Mouse (Mus musculus): ENCODE data around the gene Cgas. TPM values are rescaled to one million over a fixed set of nuclear protein-coding genes. Genes with fewer than 3 reads are reported as not detected.
"Not testable (repeated sequence)": the region's sequence is repeated elsewhere in the genome, so short reads cannot be mapped to it uniquely, and the experiment has no call there.

Gene Cgas
- polyA plus RNA-seq, 1 experiment from 2014 or later: 0.55 TPM

- 46% methylated on average over 1 of the region's 1 CpGs for WGBS
- not testable (repeated sequence) for H3K27ac ChIP-seq (replicated peaks); DNase-seq (ENCODE audit: low spot score); H3K9me3 ChIP-seq; H3K27me3 ChIP-seq (replicated peaks; ENCODE audit: low read depth, poor library complexity, severe bottlenecking)
- Histone ChIP-seq H3K4me1 (peaks cover 17% of the 10 kb centered on the region), H3K36me3 (replicated peaks) (peaks cover 67% of the 10 kb centered on the region), H3K4me3 (peak overlapping the region; percentile 26; the same call in 1 of the 2 replicates)
Measured at GRCm38 (mm10) chr9:78478009-78478605, 35.1 kb upstream of the Cgas start.

- Histone ChIP-seq H3K4me3 (no peak overlapping the region), H3K27ac (replicated peaks) (no peak overlapping the region; the same call in 1 of the 2 replicates), H3K9me3 (no peaks in the 10 kb centered on the region), H3K27me3 (replicated peaks; ENCODE audit: low read depth, poor library complexity, severe bottlenecking) (no peaks in the 10 kb centered on the region), H3K4me1 (peaks cover 11% of the 10 kb centered on the region), H3K36me3 (replicated peaks) (peaks cover 76% of the 10 kb centered on the region)
- peak; percentile 28 for DNase-seq (ENCODE audit: low spot score)
- 2% methylated on average over 5 of the region's 5 CpGs for WGBS
Measured at GRCm38 (mm10) chr9:78477021-78477551, 34.0 kb upstream of the Cgas start.

GRCm38 (mm10) chr9:78476531-78477020 lies 33.5 kb upstream of the Cgas start:
- peak; percentile 47 for DNase-seq (ENCODE audit: low spot score)
- Histone ChIP-seq H3K27me3 (replicated peaks; ENCODE audit: low read depth, poor library complexity, severe bottlenecking) (no peaks in the 10 kb centered on the region), H3K9me3 (no peaks in the 10 kb centered on the region), H3K4me3 (no peak overlapping the region), H3K36me3 (replicated peaks) (peaks cover 81% of the 10 kb centered on the region), H3K4me1 (peaks cover 11% of the 10 kb centered on the region), H3K27ac (replicated peaks) (no peak overlapping the region; the same call in 1 of the 2 replicates)
- 4% methylated on average over 1 of the region's 1 CpGs for WGBS

GRCm38 (mm10) chr9:78475873-78476272 lies 32.8 kb upstream of the Cgas start:
- Histone ChIP-seq H3K36me3 (replicated peaks) (peaks cover 84% of the 10 kb centered on the region), H3K4me1 (peaks cover 11% of the 10 kb centered on the region), H3K27ac (replicated peaks) (no peak overlapping the region), H3K9me3 (no peaks in the 10 kb centered on the region), H3K4me3 (no peak overlapping the region), H3K27me3 (replicated peaks; ENCODE audit: low read depth, poor library complexity, severe bottlenecking) (no peaks in the 10 kb centered on the region)
- 90% methylated on average over 4 of the region's 4 CpGs for WGBS
- DNase-seq (ENCODE audit: low spot score): peak; percentile 18

GRCm38 (mm10) chr9:78475383-78475780 lies 32.3 kb upstream of the Cgas start:
- H3K27ac ChIP-seq (replicated peaks): no peak overlapping the region
- H3K4me1 ChIP-seq: peaks cover 11% of the 10 kb centered on the region
- no peak for DNase-seq (ENCODE audit: low spot score)
- H3K36me3 ChIP-seq (replicated peaks): peaks cover 84% of the 10 kb centered on the region
- no peaks in the 10 kb centered on the region for H3K9me3 ChIP-seq
- no peak overlapping the region for H3K4me3 ChIP-seq
- 94% methylated on average over 2 of the region's 2 CpGs for WGBS
- no peaks in the 10 kb centered on the region for H3K27me3 ChIP-seq (replicated peaks; ENCODE audit: low read depth, poor library complexity, severe bottlenecking)

- peaks cover 84% of the 10 kb centered on the region for H3K36me3 ChIP-seq (replicated peaks)
- no peaks in the 10 kb centered on the region for H3K9me3 ChIP-seq
- no peak overlapping the region for H3K4me3 ChIP-seq
- H3K27me3 ChIP-seq (replicated peaks; ENCODE audit: low read depth, poor library complexity, severe bottlenecking): no peaks in the 10 kb centered on the region
- 91% methylated on average over 5 of the region's 5 CpGs for WGBS
- DNase-seq (ENCODE audit: low spot score): no peak
- H3K4me1 ChIP-seq: peaks cover 11% of the 10 kb centered on the region
- H3K27ac ChIP-seq (replicated peaks): no peak overlapping the region
Measured at GRCm38 (mm10) chr9:78474771-78475382, 31.8 kb upstream of the Cgas start.

- WGBS: 79% methylated on average over 2 of the region's 2 CpGs
- peaks cover 6% of the 10 kb centered on the region for H3K4me1 ChIP-seq
- no peak overlapping the region for H3K4me3 ChIP-seq
- no peaks in the 10 kb centered on the region for H3K27me3 ChIP-seq (replicated peaks; ENCODE audit: low read depth, poor library complexity, severe bottlenecking)
- no peak for DNase-seq (ENCODE audit: low spot score)
- no peaks in the 10 kb centered on the region for H3K9me3 ChIP-seq
- no peak overlapping the region for H3K27ac ChIP-seq (replicated peaks)
- H3K36me3 ChIP-seq (replicated peaks): peaks cover 85% of the 10 kb centered on the region
Measured at GRCm38 (mm10) chr9:78474270-78474669, 31.2 kb upstream of the Cgas start.

GRCm38 (mm10) chr9:78473588-78473987 lies 30.6 kb upstream of the Cgas start:
- Histone ChIP-seq H3K27ac (replicated peaks) (no peak overlapping the region), H3K4me1 (no peaks in the 10 kb centered on the region), H3K36me3 (replicated peaks) (peaks cover 85% of the 10 kb centered on the region), H3K27me3 (replicated peaks; ENCODE audit: low read depth, poor library complexity, severe bottlenecking) (no peaks in the 10 kb centered on the region), H3K4me3 (no peak overlapping the region), H3K9me3 (no peaks in the 10 kb centered on the region)
- DNase-seq (ENCODE audit: low spot score): no peak
- WGBS: 89% methylated on average over 8 of the region's 8 CpGs

- no peak for DNase-seq (ENCODE audit: low spot score)
- no peak overlapping the region for H3K27ac ChIP-seq (replicated peaks)
- no peak overlapping the region for H3K4me3 ChIP-seq
- WGBS: 94% methylated on average over 3 of the region's 3 CpGs
- H3K4me1 ChIP-seq: no peaks in the 10 kb centered on the region
- H3K27me3 ChIP-seq (replicated peaks; ENCODE audit: low read depth, poor library complexity, severe bottlenecking): no peaks in the 10 kb centered on the region
- H3K36me3 ChIP-seq (replicated peaks): peaks cover 98% of the 10 kb centered on the region
- no peaks in the 10 kb centered on the region for H3K9me3 ChIP-seq
Measured at GRCm38 (mm10) chr9:78465725-78466124, 22.7 kb upstream of the Cgas start.

- H3K4me1 ChIP-seq: no peaks in the 10 kb centered on the region
- H3K9me3 ChIP-seq: no peaks in the 10 kb centered on the region
- no peak for DNase-seq (ENCODE audit: low spot score)
- no peak overlapping the region for H3K4me3 ChIP-seq
- H3K27ac ChIP-seq (replicated peaks): no peak overlapping the region
- H3K36me3 ChIP-seq (replicated peaks): peaks cover 92% of the 10 kb centered on the region
- H3K27me3 ChIP-seq (replicated peaks; ENCODE audit: low read depth, poor library complexity, severe bottlenecking): no peaks in the 10 kb centered on the region
- 96% methylated on average over 4 of the region's 4 CpGs for WGBS
Measured at GRCm38 (mm10) chr9:78463337-78463736, 20.3 kb upstream of the Cgas start.

- H3K27ac ChIP-seq (replicated peaks): no peak overlapping the region
- H3K27me3 ChIP-seq (replicated peaks; ENCODE audit: low read depth, poor library complexity, severe bottlenecking): no peaks in the 10 kb centered on the region
- no peak overlapping the region for H3K4me3 ChIP-seq
- 90% methylated on average over 8 of the region's 8 CpGs for WGBS
- DNase-seq (ENCODE audit: low spot score): no peak
- H3K4me1 ChIP-seq: no peaks in the 10 kb centered on the region
- H3K36me3 ChIP-seq (replicated peaks): peaks cover 83% of the 10 kb centered on the region
- H3K9me3 ChIP-seq: no peaks in the 10 kb centered on the region
Measured at GRCm38 (mm10) chr9:78457026-78457425, 14.0 kb upstream of the Cgas start.

GRCm38 (mm10) chr9:78451382-78451781 lies 8.3 kb upstream of the Cgas start:
- no peaks in the 10 kb centered on the region for H3K9me3 ChIP-seq
- H3K4me3 ChIP-seq: no peak overlapping the region
- peaks cover 48% of the 10 kb centered on the region for H3K36me3 ChIP-seq (replicated peaks)
- no peak overlapping the region for H3K27ac ChIP-seq (replicated peaks)
- 85% methylated on average over 4 of the region's 4 CpGs for WGBS
- no peak for DNase-seq (ENCODE audit: low spot score)
- H3K4me1 ChIP-seq: peaks cover 13% of the 10 kb centered on the region
- peaks cover 10% of the 10 kb centered on the region for H3K27me3 ChIP-seq (replicated peaks; ENCODE audit: low read depth, poor library complexity, severe bottlenecking)

GRCm38 (mm10) chr9:78450404-78450803 lies 7.4 kb upstream of the Cgas start:
- no peak for DNase-seq (ENCODE audit: low spot score)
- H3K4me3 ChIP-seq: no peak overlapping the region
- peaks cover 44% of the 10 kb centered on the region for H3K36me3 ChIP-seq (replicated peaks)
- no peaks in the 10 kb centered on the region for H3K9me3 ChIP-seq
- peaks cover 19% of the 10 kb centered on the region for H3K27me3 ChIP-seq (replicated peaks; ENCODE audit: low read depth, poor library complexity, severe bottlenecking)
- no peak overlapping the region for H3K27ac ChIP-seq (replicated peaks)
- H3K4me1 ChIP-seq: peaks cover 13% of the 10 kb centered on the region
- 65% methylated on average over 5 of the region's 5 CpGs for WGBS
